Mouse (Mus musculus) CD4-positive, CD25-positive, alpha-beta regulatory T cell, adult 2 months (primary cell): ENCODE results near the gene Cav1.

Experiments
- DNase-seq: peaks from one replicate; pipeline ENCODE4 v3.0.0-alpha.2; 2012; ENCODE audit warnings: low read depth, low spot score

The Cav1 gene

GRCm38 (mm10) chr6:17305954-17306601, at the start of gene Cav1:
Cav1 (plus strand) TSS chr6:17306335.
- no peak for DNase-seq

- no peak for DNase-seq
Measured at GRCm38 (mm10) chr6:17258142-17258541, 48.0 kb upstream of the Cav1 start.

- DNase-seq = no peak
Measured at GRCm38 (mm10) chr6:17258911-17259310, 47.2 kb upstream of the Cav1 start.

- no peak for DNase-seq
Measured at GRCm38 (mm10) chr6:17262786-17263185, 43.3 kb upstream of the Cav1 start.

- no peak for DNase-seq
Measured at GRCm38 (mm10) chr6:17265043-17265442, 41.1 kb upstream of the Cav1 start.

- no peak for DNase-seq
Measured at GRCm38 (mm10) chr6:17266466-17266865, 39.7 kb upstream of the Cav1 start.

- no peak for DNase-seq
Measured at GRCm38 (mm10) chr6:17278366-17278765, 27.8 kb upstream of the Cav1 start.

- DNase-seq = peak; percentile 40
Measured at GRCm38 (mm10) chr6:17280939-17281756, 25.0 kb upstream of the Cav1 start, which contains the start of gene Cav2. Cav2 (plus strand) TSS chr6:17281185.

GRCm38 (mm10) chr6:17281757-17282092, 24.4 kb upstream of the Cav1 start:
- DNase-seq = peak; percentile 21

- DNase-seq = peak; percentile 20
Measured at GRCm38 (mm10) chr6:17282159-17282558, 24.0 kb upstream of the Cav1 start.

- DNase-seq = no peak
Measured at GRCm38 (mm10) chr6:17283834-17284233, 22.3 kb upstream of the Cav1 start.

- no peak for DNase-seq
Measured at GRCm38 (mm10) chr6:17286381-17286780, 19.8 kb upstream of the Cav1 start.

- no peak for DNase-seq
Measured at GRCm38 (mm10) chr6:17295116-17295515, 11.0 kb upstream of the Cav1 start.

- DNase-seq = no peak
Measured at GRCm38 (mm10) chr6:17306602-17307325, 629 bp downstream of the Cav1 start.

GRCm38 (mm10) chr6:17307461-17308115, 1.5 kb downstream of the Cav1 start:
- DNase-seq = peak; percentile 49

GRCm38 (mm10) chr6:17308661-17309060, 2.5 kb downstream of the Cav1 start:
- DNase-seq = no peak

GRCm38 (mm10) chr6:17309260-17309659, 3.1 kb downstream of the Cav1 start:
- no peak for DNase-seq

- DNase-seq = no peak
Measured at GRCm38 (mm10) chr6:17314241-17314640, 8.1 kb downstream of the Cav1 start.

GRCm38 (mm10) chr6:17314659-17315616, 8.8 kb downstream of the Cav1 start:
- no peak for DNase-seq

GRCm38 (mm10) chr6:17316294-17317166, 10.4 kb downstream of the Cav1 start:
- no peak for DNase-seq
